Mouse (Mus musculus) urinary bladder, postnatal 0 days (tissue): Measurements from ENCODE around the gene Morn4. TPM values are rescaled to one million over a fixed set of nuclear protein-coding genes. Genes with fewer than 3 reads are reported as not detected.

Source experiments
- polyA plus RNA-seq: library from polyadenylated mRNA; unstranded; fragments of >200 nt; fragmentation: Nextera tagmentation; extraction: Ambion mirVana; gene quantifications from 2 replicates; pipeline ENCODE4 v1.2.1, GENCODE M21; 2015

The Morn4 gene
- polyA plus RNA-seq = 6.0 and 6.1 TPM in 2 replicates

DNA sequence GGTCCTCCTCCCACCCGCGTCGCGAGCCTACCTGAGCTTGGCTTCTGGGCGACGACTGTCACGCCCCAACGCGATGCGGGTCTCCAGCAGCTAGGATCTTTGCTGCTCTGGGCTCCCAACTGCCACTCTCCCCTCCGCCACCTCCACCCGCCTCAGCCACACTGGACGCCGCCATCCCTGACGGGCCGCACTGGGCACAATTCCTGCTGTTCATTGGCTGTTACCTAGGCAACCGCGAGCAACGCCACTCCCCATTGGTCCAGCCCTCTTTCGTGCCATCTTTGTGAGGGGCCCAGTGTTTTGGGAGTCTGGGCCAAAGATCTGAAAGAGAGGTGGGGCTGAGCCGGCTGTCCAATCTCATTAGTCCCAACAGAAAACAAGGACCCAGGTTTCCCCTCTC, at the start of gene Morn4:
Morn4 (minus strand) TSS at position 192 of the 400 bp plus-strand sequence.

DNA sequence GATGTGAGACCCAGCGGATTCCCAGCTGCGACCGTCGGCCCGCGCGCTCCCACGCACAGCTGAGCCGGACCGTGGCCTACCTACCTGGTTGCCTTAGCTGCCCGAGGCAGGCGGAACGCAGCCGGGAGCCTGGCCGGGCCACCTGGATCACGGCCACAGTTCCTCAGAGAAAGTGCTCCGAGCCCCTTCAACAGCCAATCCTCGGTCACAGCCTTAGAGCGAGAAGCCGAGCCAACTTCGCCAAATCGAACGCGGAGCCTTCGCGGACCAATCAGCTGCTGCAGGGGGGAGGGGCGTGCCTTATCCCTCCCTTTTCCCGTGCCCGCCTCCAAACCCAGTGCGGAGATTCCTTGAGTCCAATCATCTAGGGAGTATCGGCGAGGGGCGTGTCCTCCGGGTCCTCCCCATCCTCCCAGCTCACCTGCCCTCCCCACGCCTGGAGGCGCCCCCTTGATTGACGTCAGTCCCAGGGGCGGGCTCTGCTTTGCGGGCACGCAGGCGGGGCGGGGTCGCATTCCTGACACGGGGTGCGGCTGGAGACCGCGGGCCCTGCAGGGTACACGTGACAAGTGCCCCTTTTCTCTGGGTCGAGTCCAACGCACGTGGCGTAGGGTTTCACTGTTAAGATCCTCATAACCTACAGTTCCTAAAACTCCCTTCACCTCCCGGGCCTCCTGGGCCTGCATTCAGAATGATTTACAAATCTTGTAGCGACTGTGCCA, 42.8 kb upstream of the Morn4 start, which contains the start of gene Avpi1:
Avpi1 (minus strand) TSS at position 273 of the 722 bp plus-strand sequence.

DNA sequence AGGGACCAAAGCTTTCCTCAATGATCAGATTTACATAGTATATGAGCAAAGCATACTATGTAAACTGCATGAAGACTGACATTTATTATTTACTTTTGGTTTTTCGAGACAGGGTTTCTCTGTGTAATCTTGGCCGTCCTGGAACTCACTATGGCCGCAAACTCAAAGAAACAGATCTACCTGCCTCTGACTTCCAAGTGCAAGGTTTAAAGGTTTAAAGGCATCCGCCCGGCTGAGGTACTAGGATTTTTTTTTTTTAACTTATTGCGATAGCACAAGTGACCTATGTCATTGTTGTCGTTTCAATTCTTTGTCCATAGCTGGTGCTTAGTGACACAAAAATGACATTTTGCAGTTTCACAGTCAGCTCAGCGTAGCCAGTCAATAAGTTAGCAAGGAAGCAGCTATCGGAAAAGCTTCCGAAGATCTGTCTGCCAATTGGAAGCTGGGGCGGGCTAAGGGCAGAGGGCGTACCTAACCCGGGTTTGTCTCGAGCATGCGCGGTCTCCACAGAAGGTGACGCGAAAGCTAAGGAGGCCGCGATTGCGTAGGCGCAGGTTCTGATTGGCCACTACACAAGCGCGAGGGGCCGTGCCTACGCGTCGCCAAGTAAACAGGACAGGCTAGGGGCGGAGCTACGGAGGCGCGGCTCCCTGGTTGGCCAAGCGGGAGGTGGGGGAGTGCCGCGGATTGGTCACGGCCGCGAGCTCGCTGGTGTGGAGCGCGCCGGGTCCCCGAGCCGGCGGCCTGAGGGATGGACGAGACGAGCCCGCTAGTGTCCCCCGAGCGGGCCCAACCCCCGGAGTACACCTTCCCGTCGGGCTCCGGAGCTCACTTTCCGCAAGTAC, 3.8 kb upstream of the Morn4 start, which contains the start of gene Pi4k2a:
Pi4k2a (plus strand) TSS at position 723 of the 848 bp plus-strand sequence.

GRCm38 (mm10) chr19:42051948-42052347, 34.2 kb downstream of the Morn4 start, which contains the start of gene 4933411K16Rik:
4933411K16Rik (plus strand) TSS chr19:42052248.

GRCm38 (mm10) chr19:42045269-42046102, 40.7 kb downstream of the Morn4 start, which contains the start of gene Hoga1:
Hoga1 (plus strand) TSS chr19:42045610.

DNA sequence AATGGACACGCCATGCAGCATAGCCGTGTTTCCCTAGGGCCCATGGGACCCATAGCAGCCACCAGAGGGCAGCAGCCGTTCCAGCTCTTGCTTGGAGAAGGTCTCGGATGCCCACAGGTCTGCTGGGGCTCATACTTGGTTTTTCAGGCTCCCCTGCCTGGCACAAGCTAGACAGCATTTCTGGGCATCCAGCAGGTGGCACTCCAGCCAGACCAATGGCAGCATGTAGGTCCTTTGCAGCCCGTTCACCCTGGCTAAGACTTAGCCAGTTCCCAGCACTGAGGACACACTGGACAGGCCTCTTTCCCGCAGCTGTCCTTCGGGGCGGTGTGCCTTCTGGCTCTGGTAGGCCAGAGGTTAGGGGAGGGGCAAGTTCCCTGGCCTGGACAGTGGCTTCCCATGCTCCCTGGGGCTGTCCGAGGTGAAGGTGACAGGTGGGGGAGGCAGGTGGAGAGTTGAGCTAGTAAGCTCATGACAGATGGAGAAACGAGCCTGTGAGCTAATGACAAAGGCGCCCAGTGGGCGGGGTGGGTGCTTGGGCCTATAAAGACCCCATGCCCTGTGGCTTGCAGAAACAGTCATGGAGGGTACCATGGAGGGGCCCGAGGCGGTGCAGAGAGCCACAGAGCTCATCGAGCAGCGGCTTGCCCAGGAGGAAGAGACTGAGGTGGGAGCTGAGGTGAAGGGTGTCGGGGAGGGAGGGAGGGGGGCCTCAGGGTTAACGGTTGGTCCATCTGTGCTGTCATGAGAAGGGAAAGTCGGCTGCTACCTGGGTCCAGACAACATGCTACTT, 50.5 kb downstream of the Morn4 start, which contains the start of gene Ankrd2:
Ankrd2 (plus strand) TSS at position 545 of the 793 bp plus-strand sequence.

Other genes starting within 250 kb of the Morn4 start
- gene Frat2, start 238.2 kb downstream of the Morn4 start, polyA plus RNA-seq = 2.6 and 2.9 TPM in 2 replicates
- 19.6 and 19.9 TPM in 2 replicates for gene Rrp12, start 190.2 kb downstream of the Morn4 start, polyA plus RNA-seq
- 510 and 595 TPM in 2 replicates for gene Pgam1, start 174.4 kb downstream of the Morn4 start, polyA plus RNA-seq
- 49.6 and 52.1 TPM in 2 replicates for gene Exosc1, start 152.9 kb downstream of the Morn4 start, polyA plus RNA-seq
- 46.1 and 48.3 TPM in 2 replicates for gene Zdhhc16, start 152.9 kb downstream of the Morn4 start, polyA plus RNA-seq
- gene Mms19, start 105.2 kb downstream of the Morn4 start, polyA plus RNA-seq = 15.0 and 17.6 TPM in 2 replicates
- gene Ubtd1, start 104.6 kb downstream of the Morn4 start, polyA plus RNA-seq = 21.8 and 24.0 TPM in 2 replicates
- not detected in 2 replicates for gene Ankrd2, start 50.4 kb downstream of the Morn4 start, polyA plus RNA-seq
- 1.7 and 1.8 TPM in 2 replicates for gene Hoga1, start 40.7 kb downstream of the Morn4 start, polyA plus RNA-seq
- gene 4933411K16Rik, start 34.1 kb downstream of the Morn4 start, polyA plus RNA-seq = not detected in 2 replicates
- 20.0 and 20.7 TPM in 2 replicates for gene Pi4k2a, start 4.1 kb upstream of the Morn4 start, polyA plus RNA-seq
- 48.0 and 50.8 TPM in 2 replicates for gene Avpi1, start 42.7 kb upstream of the Morn4 start, polyA plus RNA-seq
- 25.2 and 25.9 TPM in 2 replicates for gene Marveld1, start 61.0 kb upstream of the Morn4 start, polyA plus RNA-seq
- gene Zfyve27, start 77.6 kb upstream of the Morn4 start, polyA plus RNA-seq = 13.7 and 17.0 TPM in 2 replicates
- 0.22 and 0.28 TPM in 2 replicates for gene Sfrp5, start 115.9 kb upstream of the Morn4 start, polyA plus RNA-seq
- gene Golga7b, start 161.2 kb upstream of the Morn4 start, polyA plus RNA-seq = 0.04 TPM in 1 of 2 replicates, not detected in the other